Mouse (Mus musculus) layer of hippocampus, postnatal 36 days (tissue): ENCODE data around the gene Syne2. TPM values are rescaled to one million over a fixed set of nuclear protein-coding genes. Genes with fewer than 3 reads are reported as not detected.

Experiments
- DNase-seq, 2 experiments: peaks; one replicate each; pipeline ENCODE4 v3.0.0; 2022
- total RNA-seq, 2 experiments: library from RNA; stranded (reverse); gene quantifications; 2 replicates each; pipeline ENCODE4 v1.2.3; 2021

The Syne2 gene
- total RNA-seq, 2 experiments from 2014 or later: 21.0 to 25.0 TPM

DNA sequence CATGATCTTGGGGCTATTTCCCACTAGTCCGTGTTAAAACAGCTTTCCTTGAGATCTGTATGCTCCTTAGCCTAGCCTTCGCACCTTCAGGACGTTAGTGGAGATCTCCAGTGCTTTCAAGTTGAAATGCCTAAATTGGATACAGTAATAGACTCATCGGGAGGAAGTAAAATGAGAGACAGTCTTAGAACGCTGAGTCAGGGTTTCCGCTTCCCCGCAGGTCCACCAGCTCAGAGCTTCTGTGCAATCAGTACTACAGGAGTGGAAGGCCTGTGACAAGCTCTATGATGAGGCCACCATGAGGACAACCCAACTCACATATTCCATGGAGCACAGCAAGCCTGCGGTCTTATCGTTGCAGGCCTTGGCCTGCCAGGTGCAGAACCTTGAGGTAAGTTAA, 233.9 kb downstream of the Syne2 start:
- DNase-seq: no peak

DNA sequence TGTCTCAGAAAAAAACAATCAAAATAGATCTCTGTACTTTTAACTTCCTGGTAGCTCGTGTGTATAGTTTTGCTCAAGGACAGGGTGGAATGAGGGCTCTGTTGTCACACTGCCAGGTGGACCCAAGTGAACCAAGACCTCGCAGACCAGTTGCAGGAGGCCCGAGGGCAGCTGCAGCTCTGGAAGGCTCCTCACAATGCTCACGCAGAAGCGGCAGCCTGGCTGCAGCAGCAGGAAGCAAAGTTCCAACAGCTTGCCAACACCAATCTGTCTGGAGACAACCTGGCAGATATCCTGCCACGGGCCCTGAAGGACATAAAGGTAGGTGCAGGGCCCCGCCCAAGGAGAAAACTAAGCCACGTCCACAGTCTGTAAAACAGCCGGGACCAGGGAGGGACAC, 236.7 kb downstream of the Syne2 start:
- no peak for DNase-seq

DNA sequence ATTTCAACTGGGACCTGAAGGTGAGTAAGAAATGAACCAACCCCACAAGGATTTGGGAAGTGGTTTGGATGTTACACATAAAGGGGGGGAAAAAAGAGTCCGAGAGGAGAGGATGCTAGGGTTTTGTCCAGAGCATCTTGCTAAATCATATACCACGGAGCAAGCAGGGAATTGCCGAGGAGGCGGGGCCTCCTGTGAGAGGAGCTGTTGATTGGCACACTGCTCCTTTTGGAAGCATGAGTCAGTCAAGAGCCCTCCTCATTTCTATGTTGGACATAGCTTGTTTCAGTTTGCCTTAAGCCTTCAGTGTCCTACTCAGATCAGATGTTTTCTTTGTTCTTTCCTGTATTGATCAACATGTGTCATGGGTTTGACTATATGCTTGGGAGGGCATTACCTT, 245.1 kb downstream of the Syne2 start:
- DNase-seq: no peak

DNA sequence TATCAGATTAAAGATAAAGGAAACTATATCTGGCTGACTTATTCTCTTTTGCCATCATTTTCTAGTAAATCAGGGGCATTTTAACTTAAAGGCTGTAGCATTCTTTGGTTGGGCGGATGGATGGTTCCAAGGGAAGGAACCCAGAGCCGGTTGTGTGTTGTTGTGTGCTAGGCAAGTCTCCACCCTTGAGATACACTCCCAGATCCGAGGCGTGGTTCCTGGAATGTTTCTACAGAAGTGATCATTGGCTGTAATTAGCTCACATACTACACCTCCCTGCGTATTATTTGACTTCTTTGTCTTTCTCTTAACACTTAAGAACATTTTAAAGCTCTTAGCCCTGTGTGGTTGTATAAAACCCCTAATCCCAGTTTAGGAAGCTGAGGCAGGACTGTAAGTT, 252.5 kb downstream of the Syne2 start:
- DNase-seq: no peak

DNA sequence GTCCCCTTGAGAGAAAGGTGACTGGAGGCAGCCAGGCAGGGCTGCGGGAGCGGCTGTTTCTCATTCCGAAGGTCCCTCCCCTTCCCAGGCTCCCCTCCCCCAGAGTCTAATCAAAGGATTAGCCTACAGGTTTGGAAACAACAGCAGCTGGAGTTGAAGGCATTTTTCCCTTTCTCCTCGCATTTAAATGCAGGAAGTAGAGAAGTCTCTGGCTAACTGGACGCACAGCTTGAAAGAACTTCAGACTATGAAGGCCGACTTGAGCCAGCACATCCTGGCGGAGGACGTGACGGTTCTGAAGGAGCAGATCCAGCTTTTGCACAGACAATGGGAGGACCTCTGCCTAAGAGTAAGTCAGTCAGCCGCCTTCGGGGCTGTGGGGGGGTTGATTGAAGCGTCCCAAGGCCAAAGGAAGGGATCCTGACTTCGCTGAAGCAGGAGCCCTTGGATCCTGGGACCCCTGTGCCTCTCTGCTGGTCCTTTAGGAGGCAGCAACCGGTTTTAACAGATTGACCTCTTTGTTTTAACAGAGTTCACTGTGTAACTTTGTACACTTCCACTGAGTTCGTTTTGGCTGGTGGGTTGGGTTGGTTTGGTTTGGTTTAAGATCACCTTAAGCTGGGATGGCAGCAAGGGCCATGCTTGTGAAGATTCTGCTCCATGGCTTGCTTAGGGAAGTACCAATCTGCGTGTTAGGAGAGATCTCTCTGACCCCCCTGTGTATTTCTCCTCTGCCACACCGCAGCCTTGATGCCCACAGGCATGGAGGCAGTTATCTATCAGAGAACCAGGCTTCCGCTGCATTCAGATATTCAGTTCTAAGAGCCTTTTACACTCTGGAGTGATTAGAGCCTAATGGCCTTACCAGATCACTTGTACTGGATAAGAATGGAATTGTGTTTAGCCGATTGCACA, 254.3 kb downstream of the Syne2 start:
- DNase-seq: no peak

DNA sequence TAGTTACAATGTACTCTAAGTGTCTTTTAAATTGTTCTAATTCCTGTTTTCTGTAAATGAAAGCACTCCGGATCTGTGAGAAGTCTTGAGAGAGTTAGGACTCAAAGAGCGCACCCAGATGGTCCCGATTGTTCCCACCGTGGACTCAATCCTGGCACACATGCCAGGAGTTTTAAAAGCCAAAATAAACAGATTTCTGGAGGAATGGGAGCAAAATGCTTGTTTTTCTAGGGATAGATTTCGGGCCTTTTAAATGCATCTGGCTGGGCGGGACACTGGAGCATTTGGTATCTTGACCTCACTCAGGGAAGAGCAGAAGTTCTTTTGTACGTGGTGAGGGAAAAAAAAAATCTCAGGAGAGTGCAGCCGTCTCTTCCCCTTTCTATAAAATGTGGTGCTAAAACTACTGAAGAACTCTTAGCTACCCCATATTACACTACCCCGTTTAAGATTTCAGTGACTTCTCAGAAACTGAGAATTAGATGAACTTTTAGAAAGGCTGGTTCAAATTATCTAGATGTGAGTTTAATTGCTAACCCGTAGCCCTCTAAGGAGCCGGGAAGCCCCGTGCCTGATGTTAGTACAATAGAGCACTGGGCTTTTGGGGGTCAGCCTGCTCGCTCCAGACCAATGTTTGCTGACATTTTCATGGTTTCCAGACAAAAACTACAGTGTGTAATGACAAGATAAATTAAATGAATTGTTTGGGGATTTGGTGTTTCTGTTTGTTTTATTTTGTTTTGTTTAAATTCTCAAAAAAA, 255.3 kb downstream of the Syne2 start:
- no peak for DNase-seq

DNA sequence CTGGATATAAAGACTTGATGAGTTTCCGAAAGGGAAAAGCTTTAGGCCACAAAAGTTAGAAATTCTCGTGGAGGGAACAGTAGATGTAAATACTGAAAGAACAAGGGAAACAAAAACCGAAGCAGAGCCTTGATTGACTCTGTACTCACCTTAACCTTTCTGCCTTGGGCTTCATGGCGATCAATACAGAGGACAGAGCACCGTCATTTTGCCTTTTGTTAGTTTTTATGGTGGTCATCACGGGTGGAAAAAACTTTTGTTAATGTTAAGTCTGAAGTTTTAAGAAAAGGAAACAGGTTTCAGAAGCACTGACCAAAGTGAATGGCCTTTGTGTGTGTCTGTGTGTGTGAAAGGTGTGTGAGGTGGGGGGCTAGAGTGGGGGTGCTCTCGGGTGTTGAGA, 256.0 kb downstream of the Syne2 start:
- no peak for DNase-seq

DNA sequence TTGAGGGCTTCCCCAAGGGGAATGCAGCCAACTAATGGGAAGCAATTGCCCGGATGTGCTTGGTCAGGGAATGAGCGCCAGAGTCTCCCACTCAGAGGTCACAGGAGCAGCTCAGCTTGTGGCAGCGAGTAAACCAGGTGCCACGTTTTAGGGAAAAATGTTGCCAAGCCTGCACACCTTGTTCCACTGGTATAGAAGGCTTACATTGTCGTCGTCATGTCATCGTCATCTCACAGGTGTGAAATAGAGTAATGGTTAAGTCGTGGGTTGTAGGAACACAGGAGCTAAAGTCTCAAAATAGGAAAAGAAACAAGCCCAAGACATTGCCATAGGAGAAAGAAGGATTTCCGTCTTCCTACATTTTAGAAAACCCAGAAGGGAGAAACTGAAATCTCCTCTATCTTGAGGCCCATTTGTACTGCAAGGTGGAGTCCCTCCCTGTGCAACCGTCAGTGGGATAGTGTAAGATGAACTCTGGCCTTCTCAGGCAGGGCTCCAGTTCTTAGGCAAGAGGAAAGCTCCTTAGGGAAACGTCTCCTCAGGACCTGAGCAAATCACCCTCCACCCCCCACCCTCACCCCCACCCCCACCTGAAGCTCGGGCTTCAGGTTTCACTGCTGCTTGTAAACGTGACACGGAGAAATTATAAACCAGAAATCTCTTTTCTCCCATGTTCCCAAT, 263.1 kb downstream of the Syne2 start:
- no peak for DNase-seq

DNA sequence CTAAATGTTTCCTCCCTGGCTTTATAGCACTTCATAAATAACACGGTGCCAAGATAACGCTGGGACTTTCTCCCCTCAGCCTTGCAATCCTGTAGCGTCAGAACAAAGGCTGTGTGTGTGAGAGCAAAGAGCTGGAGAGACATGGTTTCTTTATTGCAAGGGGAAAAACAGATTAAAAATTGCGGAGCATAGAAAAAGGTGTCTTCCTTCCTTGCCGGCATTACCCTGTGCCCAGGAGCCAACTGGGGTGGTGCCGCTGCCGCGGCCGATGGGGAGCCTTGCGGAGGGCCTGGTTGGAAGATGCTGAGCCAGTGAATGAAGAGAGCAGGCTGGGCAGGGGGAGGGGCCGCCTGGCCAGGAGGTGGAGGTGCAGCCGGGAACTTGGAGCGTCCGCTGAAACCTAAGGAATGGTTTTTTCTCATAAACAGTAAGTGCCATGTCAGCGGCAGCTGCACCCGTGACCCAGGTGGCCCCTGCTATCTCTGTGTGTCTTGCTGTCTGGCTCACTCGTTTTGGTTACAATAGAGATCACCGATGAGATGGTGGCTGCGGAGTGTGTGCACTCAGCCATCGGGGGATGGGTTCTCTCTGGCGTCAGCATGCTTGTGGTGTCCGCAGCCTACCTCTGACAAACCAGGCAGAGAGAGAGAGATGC, 263.8 kb downstream of the Syne2 start:
- peak; percentile 77 to 78 for DNase-seq

DNA sequence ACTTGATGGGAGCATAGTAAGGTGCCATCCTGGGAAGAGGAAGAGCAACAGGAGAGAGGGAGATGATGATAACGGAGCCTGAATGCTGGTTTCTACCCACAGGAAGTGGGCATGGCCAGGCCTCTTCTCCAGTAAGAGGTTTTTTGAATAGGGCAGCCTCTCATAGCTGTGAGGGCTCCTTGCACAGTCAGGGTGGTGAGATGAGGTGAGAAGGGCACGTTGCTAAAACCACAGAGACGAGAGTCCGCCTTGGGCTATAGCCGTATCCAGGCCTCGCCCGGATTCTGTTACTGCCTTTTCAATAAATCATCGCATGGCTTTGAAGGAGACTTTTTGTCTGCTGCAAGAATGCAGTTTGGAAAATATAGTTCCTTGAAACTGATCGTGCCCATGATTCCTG, 267.1 kb downstream of the Syne2 start:
- no peak for DNase-seq

DNA sequence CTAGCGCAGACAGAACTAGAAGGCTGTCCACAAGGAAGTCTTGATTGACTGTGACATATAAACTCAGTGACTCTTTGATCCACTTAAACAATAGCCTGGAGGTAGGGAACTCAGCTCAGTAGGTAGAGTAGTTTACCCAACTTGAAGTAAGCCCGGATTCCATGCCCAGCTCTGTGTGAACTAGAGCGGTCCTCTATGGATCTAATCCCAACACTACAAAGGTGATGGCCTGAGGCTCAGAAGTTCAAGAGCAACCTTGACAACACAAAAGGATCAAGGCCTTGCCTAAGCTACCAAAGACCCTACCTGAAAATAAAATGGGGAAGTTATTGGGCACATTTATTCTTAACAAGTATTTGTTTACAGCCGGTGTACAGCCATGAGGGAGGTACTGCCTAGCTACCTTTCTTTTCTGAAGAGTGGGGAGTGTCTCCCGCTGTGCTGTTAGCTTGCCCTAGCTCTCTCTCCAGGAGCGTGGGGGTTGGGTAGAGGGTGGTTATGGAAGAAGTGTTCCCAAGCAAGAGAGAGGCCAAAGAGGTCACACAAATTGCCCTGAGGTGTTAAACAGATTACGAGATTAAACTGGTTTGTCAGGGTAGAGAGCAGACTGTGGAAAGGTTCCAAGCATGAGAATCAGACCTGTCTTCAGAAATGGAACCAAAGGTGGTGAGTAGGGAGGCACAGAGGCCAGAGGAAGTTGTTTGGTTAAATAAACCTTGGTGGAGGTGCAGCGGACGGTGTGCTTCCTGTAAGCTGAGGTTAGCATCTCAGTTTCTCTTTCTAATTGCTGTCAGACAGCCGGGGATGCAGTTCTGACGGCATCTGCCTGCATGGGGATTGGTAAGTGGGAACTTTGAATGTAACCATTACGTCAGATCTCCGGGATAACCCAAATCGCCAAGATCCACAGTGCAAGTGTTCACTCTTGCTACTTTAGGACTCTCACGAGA, 268.3 kb downstream of the Syne2 start:
- DNase-seq: no peak

DNA sequence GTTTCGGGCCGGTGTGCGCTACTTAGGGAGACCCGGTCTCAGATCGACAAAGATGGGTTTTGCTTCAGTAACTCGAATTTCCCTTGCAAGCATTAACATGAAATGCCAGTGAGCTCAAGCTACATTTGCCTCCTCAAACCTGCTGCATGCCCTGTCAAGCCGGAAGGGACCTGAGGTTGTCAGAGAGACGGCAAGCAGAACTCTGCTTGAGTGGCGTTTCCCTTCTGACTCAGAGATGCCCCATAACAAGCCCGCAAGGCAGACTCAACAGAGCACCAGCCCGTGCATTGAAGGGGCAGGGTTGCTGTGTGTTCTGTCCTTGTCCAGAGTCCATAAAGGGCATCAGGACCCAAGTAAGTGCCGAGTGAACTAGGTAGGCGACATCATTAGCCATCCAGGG, 269.1 kb downstream of the Syne2 start:
- no peak for DNase-seq

DNA sequence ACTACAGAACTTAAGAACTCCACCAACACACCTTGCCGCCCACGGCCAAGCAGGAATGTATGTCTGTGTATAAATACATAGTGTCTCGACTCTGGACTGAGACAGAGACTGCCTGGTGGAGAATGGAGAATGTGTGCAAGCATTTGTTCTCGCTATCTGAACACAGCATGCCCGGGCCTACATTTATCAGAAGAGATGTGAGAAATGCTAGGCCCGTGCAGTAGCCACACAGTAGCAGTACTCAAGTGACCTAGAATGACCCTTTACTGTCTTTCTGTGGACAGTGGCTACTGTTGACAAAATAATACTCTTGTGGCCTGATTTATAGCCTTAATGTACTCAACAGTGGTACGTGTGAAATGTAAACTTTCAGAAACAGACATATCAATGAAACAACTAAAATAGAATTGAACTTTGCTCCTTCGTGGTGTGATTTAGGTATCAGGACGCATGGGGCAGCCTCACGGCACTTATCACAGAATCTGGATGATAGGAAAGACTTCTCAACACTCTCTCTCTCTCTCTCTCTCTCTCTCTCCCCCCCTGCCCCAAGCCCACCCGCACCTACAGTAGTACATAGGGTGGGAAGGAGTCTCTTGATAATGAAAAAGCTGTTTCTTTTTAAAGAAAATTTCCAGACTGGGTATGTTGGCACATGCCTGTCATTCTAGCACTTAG, 275.0 kb downstream of the Syne2 start:
- DNase-seq: no peak

DNA sequence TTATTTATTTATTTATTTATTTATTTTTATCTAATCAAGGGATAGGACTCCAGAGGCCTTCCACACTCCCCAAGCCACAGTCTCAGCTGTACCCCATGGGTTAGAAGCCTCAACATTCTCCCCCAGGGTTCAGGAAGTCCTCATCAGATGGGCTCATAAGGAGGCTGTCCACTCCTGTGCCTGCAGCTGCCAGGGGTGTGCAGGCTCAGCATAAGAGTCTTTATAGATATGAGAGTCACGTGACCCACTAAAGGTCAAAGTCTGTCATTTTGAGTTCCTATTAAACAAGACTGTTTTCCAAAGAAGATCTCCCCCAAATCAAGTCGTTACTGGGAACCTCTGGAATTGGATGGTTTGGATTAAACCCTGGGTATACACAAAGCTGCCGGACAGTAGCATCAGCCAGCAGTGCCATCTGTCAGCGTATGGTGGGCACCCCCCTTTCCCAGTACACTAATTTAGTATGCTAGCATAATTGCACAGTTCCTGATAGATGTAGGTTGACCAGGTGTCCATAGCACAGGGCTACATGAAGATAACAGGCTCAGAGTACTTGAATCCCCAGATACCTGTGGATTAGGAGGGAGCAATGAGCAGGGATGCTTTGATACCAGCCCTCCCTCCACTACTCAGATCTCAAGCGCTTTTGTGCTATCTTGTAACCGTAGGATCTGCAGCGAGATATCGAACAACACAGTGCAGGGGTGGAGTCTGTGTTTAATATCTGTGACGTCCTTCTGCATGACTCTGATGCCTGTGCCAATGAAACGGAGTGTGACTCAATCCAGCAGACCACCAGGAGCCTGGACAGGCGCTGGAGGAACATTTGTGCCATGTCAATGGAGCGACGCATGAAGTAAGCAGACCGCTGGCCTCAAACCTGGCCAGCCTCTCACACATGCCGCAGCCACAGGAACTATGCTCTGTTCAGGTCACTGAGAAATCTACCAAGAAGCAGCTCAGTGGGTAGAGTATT, 276.0 kb downstream of the Syne2 start:
- DNase-seq: no peak

DNA sequence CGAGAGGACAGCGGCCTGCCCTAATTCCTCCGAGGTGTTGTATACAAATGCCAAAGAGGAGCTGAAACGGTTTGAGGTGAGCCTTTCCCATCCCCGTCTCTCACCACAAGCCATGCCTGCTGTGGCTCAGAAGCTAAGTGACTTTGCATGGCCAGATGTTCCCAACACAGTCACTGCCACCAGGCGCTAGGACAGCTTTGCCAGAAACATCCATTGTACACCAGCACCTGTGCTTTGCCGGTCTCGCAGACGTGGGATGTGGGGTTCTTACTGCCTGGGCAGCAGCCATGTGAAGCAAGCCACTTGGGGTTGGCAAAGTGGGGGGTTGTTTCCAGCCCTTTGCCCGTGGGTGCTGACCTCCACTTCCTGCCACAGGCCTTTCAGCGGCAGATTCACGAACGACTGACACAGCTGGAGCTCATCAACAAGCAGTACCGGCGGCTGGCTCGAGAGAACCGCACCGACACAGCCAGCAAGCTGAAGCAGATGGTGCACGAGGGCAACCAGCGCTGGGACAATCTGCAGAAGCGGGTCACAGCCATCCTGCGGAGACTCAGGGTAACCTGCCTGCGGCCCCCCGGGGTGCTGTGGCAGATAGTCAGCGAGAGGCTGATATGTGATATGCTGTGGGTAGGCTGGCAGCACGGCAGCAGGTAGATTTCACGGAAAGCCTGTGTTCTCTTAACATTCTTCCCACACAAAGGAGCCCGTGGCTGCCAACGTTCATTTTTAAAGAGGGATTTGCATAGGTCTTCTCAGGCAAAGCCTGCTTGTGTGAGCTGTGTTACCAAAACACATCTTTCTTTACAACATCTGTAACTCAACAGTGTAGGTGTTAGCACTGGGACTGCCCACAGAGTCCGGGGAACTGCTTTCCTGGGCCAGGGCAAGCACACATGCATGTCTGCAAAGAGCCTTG, 277.4 kb downstream of the Syne2 start:
- no peak for DNase-seq

DNA sequence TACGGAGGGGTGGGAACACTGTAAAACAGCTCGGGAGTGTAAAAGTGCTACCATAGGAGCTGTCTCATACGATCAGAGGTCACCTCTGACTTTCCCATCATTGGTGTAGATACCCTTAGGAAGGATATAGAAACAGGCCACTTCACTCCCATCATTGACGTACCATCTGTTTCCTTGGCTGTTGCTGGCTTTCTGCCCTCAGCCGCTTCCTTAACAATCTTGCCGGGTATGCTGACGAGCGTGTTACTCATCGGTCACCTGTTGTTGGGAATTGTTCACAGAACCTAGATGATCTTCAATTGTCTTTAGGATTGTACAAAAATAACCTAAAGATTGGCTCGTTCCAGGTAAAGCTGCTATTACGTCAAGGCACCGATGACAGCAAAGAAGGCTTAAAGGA, 284.7 kb downstream of the Syne2 start:
- peak; percentile 28 to 30 for DNase-seq

DNA sequence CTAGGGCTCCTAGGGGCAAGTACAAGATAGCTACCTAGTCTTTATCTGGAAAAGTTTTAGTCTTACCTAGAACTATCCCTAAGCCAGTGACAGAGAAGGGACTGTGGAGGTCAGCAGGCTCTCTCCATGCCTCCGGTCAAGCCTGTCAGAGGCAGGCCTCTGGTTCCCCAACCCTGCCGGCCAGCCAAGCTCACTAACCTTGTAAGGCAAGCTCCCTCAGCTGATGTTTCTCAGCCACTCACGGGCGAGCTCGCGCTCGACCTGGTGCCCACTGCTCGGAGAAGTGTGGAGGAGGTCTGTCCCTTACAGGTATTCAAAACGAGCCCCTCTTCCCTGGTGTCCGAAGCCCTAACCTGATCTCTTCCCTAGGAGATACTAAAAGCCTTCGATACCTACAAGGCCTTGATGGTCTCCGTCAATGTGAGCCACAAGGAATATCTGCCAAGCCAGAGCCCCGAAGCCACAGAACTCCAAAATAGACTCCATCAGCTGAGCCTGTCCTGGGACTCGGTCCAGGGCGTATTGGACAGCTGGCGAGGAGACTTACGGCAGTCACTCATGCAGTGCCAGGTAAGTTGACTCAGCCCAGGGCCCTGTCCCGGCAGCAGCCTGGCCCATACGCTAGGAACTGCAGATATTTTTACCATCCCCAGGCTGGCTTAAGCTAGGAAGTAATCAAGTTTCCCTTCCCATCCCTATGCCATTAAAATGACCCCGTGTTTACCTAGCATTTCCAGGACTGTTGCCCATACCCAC, 286.8 kb downstream of the Syne2 start:
- no peak for DNase-seq
